Mouse (Mus musculus) cerebellum, adult 11-12 months (tissue): Measurements from ENCODE around the gene Sycp3.
"Not testable (repeated sequence)": the region's sequence is repeated elsewhere in the genome, so short reads cannot be mapped to it uniquely, and the experiment has no call there.

ENCODE experiments used
- DNase-seq: peaks from one replicate; pipeline ENCODE4 v3.0.0; 2022

Sycp3 gene

GRCm38 (mm10) chr10:88501886-88502765, 42.8 kb downstream of the Sycp3 start:
- peak; percentile 11 for DNase-seq

- DNase-seq: no peak
These were observed 43.5 kb downstream of the Sycp3 start for GRCm38 (mm10) chr10:88502919-88503318.

- peak; percentile 86 for DNase-seq
These were observed 44.3 kb downstream of the Sycp3 start, which contains the start of gene Chpt1 for GRCm38 (mm10) chr10:88503421-88504314. Gene Chpt1 (minus strand): TSS chr10:88504073.

- DNase-seq: peak; percentile 18
These were observed 45.1 kb downstream of the Sycp3 start for GRCm38 (mm10) chr10:88504481-88504880.

GRCm38 (mm10) chr10:88505256-88505655, 45.9 kb downstream of the Sycp3 start:
- DNase-seq: no peak

- DNase-seq: no peak
These were observed 48.3 kb downstream of the Sycp3 start for GRCm38 (mm10) chr10:88507691-88508143.

GRCm38 (mm10) chr10:88510503-88511271, 51.3 kb downstream of the Sycp3 start:
- DNase-seq: no peak

GRCm38 (mm10) chr10:88511355-88511754, 52.0 kb downstream of the Sycp3 start:
- DNase-seq: no peak

- no peak for DNase-seq
These were observed 54.3 kb downstream of the Sycp3 start for GRCm38 (mm10) chr10:88513574-88514135.

GRCm38 (mm10) chr10:88514495-88514894, 55.1 kb downstream of the Sycp3 start:
- no peak for DNase-seq

GRCm38 (mm10) chr10:88515049-88515448, 55.7 kb downstream of the Sycp3 start:
- DNase-seq: not testable (repeated sequence)

GRCm38 (mm10) chr10:88522795-88523194, 63.4 kb downstream of the Sycp3 start:
- no peak for DNase-seq
